Mouse (Mus musculus) c-Kit-positive CD71-positive TER-119-positive erythroid progenitor cells, embryonic 14.5 days (primary cell): ENCODE results near the gene Rilp.

Experiments
- DNase-seq: peaks from one replicate; pipeline ENCODE4 v3.0.0-alpha.2; 2013; ENCODE audit warnings: low spot score

The Rilp gene

GRCm38 (mm10) chr11:75558101-75558500 is 48.2 kb downstream of the Rilp start:
- no peak for DNase-seq

DNA sequence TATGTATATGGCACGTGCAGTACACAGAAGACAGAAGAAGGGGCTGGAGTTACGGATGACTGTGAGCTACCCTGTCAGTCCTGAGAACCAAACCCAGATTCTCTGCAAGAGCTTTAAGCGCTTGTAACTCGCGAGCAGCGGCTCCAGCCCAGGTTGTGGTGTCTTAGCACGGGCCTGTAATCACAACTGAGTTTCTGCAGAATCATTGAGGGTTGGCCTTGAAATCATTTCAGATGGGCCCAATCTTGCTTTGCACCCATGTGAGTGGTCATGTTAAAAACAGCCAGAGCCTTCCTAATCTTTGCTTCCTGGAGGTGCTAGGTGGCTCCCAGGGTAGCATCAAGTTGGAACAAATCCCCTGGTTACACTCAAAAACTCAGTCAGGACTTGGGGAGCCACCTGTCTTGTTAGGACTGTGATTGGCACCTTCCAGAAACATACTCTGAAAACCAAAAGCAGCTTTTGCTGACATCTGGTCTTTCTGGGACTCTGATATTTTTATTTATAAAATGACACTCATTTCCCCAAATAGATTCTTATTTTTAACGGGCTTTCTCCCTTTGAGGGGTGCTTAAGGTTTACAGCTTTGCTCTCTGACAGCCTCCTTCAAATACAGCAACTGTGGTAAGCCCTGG is 50.1 kb downstream of the Rilp start:
- no peak for DNase-seq

DNA sequence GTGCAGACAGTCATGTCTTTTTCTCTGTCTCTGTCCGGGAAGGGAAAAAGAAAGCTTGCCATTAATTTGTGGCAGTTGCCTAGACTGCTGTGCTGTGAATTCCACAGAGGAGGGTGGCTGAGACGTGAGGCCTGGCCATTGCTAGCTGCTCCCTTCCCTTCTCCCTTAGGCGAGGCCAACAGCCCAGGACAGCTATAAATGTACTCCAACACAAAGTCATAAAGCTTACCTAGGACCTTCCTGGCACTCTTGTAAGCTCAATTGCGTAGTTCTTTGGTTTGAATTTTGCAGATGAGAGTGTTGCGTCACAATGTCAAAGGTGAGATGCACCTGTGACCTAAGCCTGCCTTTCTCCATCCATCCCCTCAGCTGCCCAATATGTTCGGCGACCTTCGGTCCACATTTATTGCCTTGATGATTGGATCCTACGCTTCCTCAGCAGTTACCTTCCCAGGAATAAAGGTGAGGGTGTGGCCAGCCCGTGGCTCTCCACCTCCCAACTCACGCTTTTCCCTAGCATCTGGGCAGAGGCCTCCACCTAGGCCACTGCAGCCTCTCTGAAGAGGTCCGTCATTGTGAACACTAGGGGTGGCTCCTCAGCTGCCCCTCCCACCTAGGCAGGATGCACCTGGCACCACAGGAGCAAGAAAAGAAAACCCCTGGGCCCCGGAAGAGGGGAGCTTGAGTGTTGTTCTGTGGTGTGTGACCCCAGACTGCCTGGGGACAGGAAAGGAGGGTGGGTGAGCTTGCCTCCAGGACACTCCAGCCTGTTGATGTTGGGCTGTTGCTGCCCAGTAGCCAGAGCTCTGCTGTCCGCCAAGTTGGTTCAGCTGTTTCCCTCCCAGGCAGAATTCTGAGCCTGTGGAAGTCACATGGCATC is 50.9 kb downstream of the Rilp start:
- no peak for DNase-seq

DNA sequence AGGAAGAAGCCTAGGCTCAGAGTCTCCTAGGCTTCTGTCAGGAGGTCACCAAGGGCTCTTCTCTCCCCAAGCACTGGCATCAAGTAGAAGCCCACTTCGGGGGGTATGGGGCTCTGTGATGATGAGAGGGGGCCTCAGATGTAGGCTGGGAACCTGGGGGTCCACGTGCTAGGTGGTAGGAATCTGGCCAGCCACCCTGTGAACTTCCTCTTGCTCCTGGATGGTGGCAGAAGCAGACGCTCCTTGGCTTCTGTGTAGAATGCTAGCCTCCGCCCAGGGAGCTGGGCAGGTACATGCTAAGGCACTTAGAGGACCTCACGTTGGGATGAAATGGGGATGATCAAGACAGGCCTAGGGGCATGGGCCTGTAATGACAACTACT is 51.5 kb downstream of the Rilp start:
- no peak for DNase-seq
